Mouse (Mus musculus): ENCODE measurements at regions not wholly inside any gene's neighbourhood (a gene's known extent, or its start where the extent isn't known, plus 50 kb on each side); places are given as distances from the start of the nearest gene placed in this dataset.

- Histone ChIP-seq H3K4me1 (ENCODE audit: control insufficient read depth, insufficient read depth, low read length) (peaks cover 9% of the 10 kb centered on the region), H3K27ac (ENCODE audit: insufficient read depth, low read depth, low read length) (no peak overlapping the region), H3K4me3 (ENCODE audit: insufficient read depth, low read depth, low read length) (no peak overlapping the region)
- TF ChIP-seq POLR2A (IDR thresholded peaks at IDR 0.05; ENCODE audit: insufficient read depth, low read depth, low read length), result no peak
- TF ChIP-seq CTCF (IDR thresholded peaks at IDR 0.05; ENCODE audit: insufficient read depth, low read depth, low read length), result no peak
- 88% methylated on average over 14 of the region's 14 CpGs for WGBS
Observed at GRCm38 (mm10) chr5:119010048-119010447, 449.6 kb downstream of the Med13l start.

GRCm38 (mm10) chr5:119015181-119015580, 454.7 kb downstream of the Med13l start:
- TF ChIP-seq POLR2A (IDR thresholded peaks at IDR 0.05; ENCODE audit: insufficient read depth, low read depth, low read length) (no peak), CTCF (IDR thresholded peaks at IDR 0.05; ENCODE audit: insufficient read depth, low read depth, low read length) (no peak)
- Histone ChIP-seq H3K4me3 (ENCODE audit: insufficient read depth, low read depth, low read length) (no peak overlapping the region), H3K27ac (ENCODE audit: insufficient read depth, low read depth, low read length) (no peak overlapping the region), H3K4me1 (ENCODE audit: control insufficient read depth, insufficient read depth, low read length) (no peaks in the 10 kb centered on the region)
- WGBS, result 83% methylated on average over 5 of the region's 5 CpGs

DNA sequence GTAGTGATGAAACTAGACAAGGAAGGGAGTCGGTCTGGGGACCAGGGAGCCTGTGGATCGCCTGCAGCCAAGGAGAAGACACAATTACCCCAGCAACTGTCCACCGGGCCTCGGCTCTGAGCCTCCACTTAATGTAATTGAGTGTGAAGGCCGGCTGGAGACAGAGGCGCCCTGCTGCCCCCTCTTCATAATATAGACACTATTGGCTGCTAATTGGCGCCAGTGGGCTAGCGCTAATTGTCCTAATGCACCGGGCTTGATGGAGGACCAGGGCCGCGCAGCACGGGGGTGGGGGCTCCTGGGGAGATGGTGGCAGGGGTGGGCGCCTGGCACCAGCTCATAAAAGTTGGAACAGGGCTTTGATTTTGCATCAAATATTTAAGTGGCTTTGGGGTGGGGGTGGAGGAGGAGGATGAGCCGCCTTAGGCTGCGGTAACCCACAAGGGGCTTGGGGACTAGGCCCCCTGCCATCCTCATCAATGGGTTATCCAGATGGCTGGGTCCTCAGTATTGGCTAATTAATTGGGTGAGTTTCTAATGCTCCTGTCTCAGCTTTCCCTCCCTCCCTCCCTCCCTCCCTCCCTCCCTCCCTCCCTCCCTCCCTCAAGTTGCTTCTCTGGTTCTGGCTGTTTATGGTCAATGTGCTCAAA, 455.3 kb downstream of the Med13l start:
- 32% methylated on average over 15 of the region's 15 CpGs for WGBS
- Histone ChIP-seq H3K27ac (ENCODE audit: insufficient read depth, low read depth, low read length) (no peak overlapping the region), H3K4me3 (ENCODE audit: insufficient read depth, low read depth, low read length) (no peak overlapping the region), H3K4me1 (ENCODE audit: control insufficient read depth, insufficient read depth, low read length) (no peaks in the 10 kb centered on the region)
- TF ChIP-seq CTCF (IDR thresholded peaks at IDR 0.05; ENCODE audit: insufficient read depth, low read depth, low read length), result no peak
- TF ChIP-seq POLR2A (IDR thresholded peaks at IDR 0.05; ENCODE audit: insufficient read depth, low read depth, low read length), result no peak

DNA sequence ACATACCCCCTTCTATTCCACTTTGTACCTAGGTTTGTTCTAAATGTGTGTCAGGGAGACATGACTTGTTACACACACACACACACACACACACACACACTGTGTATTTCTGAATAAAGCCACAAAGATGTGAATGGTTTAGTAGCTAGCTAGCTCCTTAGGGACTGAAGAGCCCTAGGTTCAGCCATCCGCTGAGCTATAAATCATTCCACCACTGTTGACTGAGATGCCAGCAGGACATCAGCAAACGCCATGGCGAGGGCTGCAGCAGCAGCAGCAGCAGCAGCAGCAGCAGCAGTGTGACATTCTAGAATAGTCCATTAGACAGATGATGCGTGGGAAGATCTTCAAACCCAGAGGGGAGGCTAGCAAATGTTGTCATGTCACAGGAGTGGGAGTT, 455.9 kb downstream of the Med13l start:
- H3K27ac ChIP-seq (ENCODE audit: insufficient read depth, low read depth, low read length), result no peak overlapping the region
- H3K4me1 ChIP-seq (ENCODE audit: control insufficient read depth, insufficient read depth, low read length), result no peaks in the 10 kb centered on the region
- 77% methylated on average over 4 of the region's 4 CpGs for WGBS
- no peak overlapping the region for H3K4me3 ChIP-seq (ENCODE audit: insufficient read depth, low read depth, low read length)
- no peak for TF ChIP-seq CTCF (IDR thresholded peaks at IDR 0.05; ENCODE audit: insufficient read depth, low read depth, low read length)
- TF ChIP-seq POLR2A (IDR thresholded peaks at IDR 0.05; ENCODE audit: insufficient read depth, low read depth, low read length), result no peak

DNA sequence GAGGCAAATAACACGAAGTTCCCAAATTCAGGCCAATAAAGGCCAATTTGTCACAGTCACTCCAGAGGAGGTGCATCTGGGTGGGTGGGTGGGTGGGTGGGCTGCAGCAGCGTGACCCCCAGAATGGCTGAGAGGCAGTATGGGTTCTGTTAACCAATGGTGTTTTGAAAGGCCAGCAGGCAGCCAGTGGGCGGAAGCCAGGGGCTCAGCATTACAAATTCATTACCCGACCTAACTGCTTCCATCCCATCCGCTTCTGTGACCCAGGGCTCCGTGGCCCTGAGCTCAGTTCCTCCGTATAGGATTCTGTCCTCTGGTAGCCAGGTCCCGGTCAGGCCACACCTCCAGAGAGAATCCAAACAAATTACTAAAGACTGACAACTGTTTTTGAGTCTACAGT, 463.5 kb downstream of the Med13l start:
- 71% methylated on average over 8 of the region's 8 CpGs for WGBS
- H3K27ac ChIP-seq (ENCODE audit: insufficient read depth, low read depth, low read length), result no peak overlapping the region
- H3K4me1 ChIP-seq (ENCODE audit: control insufficient read depth, insufficient read depth, low read length), result no peaks in the 10 kb centered on the region
- no peak overlapping the region for H3K4me3 ChIP-seq (ENCODE audit: insufficient read depth, low read depth, low read length)
- no peak for TF ChIP-seq POLR2A (IDR thresholded peaks at IDR 0.05; ENCODE audit: insufficient read depth, low read depth, low read length)
- TF ChIP-seq CTCF (IDR thresholded peaks at IDR 0.05; ENCODE audit: insufficient read depth, low read depth, low read length), result no peak

DNA sequence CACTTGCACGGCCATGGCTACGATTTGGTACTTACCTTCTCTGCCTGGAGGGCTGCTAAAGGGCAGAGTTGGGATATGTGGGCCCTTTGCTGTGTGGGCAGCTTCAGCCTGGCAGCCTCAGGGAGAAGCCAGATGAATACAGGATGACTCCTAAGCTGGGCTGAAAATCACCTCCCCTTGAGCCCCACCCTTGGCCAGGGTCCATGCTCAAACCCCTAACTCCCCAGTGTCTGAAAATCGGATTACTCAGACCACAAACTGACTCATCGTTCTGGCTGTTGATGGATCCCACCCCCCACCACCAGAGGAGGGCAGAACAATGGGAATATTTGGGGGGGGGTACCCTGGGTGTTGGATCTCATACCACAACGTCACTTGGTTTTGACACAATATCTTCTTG, 471.6 kb downstream of the Med13l start:
- no peak overlapping the region for H3K4me3 ChIP-seq (ENCODE audit: insufficient read depth, low read depth, low read length)
- TF ChIP-seq POLR2A (IDR thresholded peaks at IDR 0.05; ENCODE audit: insufficient read depth, low read depth, low read length), result no peak
- no peak for TF ChIP-seq CTCF (IDR thresholded peaks at IDR 0.05; ENCODE audit: insufficient read depth, low read depth, low read length)
- H3K27ac ChIP-seq (ENCODE audit: insufficient read depth, low read depth, low read length), result no peak overlapping the region
- no peaks in the 10 kb centered on the region for H3K4me1 ChIP-seq (ENCODE audit: control insufficient read depth, insufficient read depth, low read length)
- WGBS, result 87% methylated on average over 5 of the region's 5 CpGs

DNA sequence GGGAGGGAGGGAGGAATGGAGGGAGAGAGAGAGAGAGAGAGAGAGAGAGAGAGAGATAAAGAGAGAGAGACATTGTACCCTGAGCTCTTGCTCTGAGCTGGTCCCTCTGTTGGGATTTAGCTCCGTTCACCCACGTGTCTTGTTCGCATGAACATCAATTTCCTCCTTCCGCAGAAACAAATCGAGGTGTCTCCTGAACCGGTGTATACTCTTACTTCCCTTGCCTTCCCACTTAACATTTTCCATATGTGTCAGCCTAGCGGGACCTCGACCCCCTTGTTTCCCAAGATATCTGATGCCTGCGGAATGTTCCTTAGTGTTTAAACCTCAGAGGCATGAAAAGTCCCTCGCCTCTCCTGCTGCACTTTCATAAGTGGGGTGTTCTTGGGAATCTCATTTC, 484.1 kb downstream of the Med13l start:
- TF ChIP-seq POLR2A (IDR thresholded peaks at IDR 0.05; ENCODE audit: insufficient read depth, low read depth, low read length), result no peak
- 91% methylated on average over 10 of the region's 10 CpGs for WGBS
- H3K4me3 ChIP-seq (ENCODE audit: insufficient read depth, low read depth, low read length), result no peak overlapping the region
- no peak overlapping the region for H3K27ac ChIP-seq (ENCODE audit: insufficient read depth, low read depth, low read length)
- H3K4me1 ChIP-seq (ENCODE audit: control insufficient read depth, insufficient read depth, low read length), result no peaks in the 10 kb centered on the region

GRCm38 (mm10) chr5:119047581-119047980, 487.1 kb downstream of the Med13l start:
- WGBS, result 36% methylated on average over 4 of the region's 4 CpGs
- TF ChIP-seq CTCF (IDR thresholded peaks at IDR 0.05; ENCODE audit: insufficient read depth, low read depth, low read length) (no peak), POLR2A (IDR thresholded peaks at IDR 0.05; ENCODE audit: insufficient read depth, low read depth, low read length) (no peak)
- H3K27ac ChIP-seq (ENCODE audit: insufficient read depth, low read depth, low read length), result no peak overlapping the region
- no peaks in the 10 kb centered on the region for H3K4me1 ChIP-seq (ENCODE audit: control insufficient read depth, insufficient read depth, low read length)
- H3K4me3 ChIP-seq (ENCODE audit: insufficient read depth, low read depth, low read length), result no peak overlapping the region

DNA sequence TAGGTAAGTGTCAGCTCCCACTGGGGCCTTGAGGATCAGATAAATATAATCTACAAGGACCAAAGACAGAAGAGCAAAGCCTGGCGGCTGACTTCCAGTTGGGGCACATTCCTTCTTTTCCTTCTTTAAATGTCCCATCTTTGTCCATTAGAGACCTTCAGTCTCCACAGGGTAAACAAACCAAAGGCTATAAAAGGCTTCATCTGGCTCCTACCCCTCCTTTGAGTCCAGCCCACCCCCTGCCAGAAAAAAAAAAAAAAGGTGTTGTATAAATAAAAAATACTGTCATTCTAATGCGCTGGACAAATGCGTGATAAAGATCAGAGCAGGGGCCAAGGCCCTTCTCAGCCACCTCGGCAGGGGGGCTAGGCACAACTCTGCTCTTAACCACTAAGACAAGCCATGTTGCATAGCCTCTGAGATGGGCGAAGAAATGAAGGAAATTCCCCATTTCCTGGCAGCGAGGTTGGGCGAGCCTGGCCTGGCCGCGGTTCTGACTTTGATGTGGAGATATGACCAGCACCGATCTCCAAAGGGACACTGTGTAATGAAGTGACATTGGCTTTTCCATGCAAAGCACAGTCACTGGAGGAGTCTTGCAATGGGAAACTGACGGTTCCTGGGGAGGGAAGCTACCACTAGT, 492.0 kb downstream of the Med13l start:
- TF ChIP-seq CTCF (IDR thresholded peaks at IDR 0.05; ENCODE audit: insufficient read depth, low read depth, low read length) (no peak), POLR2A (IDR thresholded peaks at IDR 0.05; ENCODE audit: insufficient read depth, low read depth, low read length) (no peak)
- 88% methylated on average over 11 of the region's 11 CpGs for WGBS

More for the DNA sequence above, 492.0 kb downstream of the Med13l start:
- Histone ChIP-seq H3K4me3 (ENCODE audit: insufficient read depth, low read depth, low read length) (no peak overlapping the region), H3K27ac (ENCODE audit: insufficient read depth, low read depth, low read length) (no peak overlapping the region), H3K4me1 (ENCODE audit: control insufficient read depth, insufficient read depth, low read length) (0 out of 2 replicates have a peak, but pooled peaks cover 4% of the 10 kb centered on the region)
